Mouse (Mus musculus): ENCODE data around the gene Olfr1047. TPM values are rescaled to one million over a fixed set of nuclear protein-coding genes. Genes with fewer than 3 reads are reported as not detected.
"Not testable (repeated sequence)": the region's sequence is repeated elsewhere in the genome, so short reads cannot be mapped to it uniquely, and the experiment has no call there.

Olfr1047 gene
- not detected in 2 replicates for polyA plus RNA-seq (2015; fragmentation: Nextera tagmentation; extraction: Ambion mirVana)

DNA sequence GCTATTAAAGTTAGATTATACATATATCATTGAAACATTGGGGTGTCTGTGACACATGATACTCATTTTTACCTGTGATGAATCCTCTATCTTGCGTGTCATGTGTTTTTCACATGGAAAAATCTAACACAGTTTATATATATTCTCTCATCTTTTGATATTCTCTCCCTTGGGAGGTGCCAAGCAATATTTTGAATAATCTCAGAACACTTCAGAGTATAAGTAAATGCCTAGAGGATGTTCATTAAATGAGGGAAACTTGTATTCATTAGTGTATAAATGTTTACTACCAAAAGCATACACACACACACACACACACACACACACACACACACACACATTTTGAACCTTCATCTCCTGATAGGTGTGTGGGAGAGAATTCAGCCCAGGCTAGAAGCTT is at the start of gene Olfr1047:
Gene Olfr1047, minus strand, starts transcription at position 101 of the 400 bp plus-strand sequence.
- no peaks in the 10 kb centered on the region for H3K36me3 ChIP-seq (ENCODE audit: control insufficient read depth, insufficient read depth)
- no peaks in the 10 kb centered on the region for H3K4me1 ChIP-seq (ENCODE audit: control insufficient read depth, low read depth, low read length)
- no peak within 1 kb of the TSS for H3K4me2 ChIP-seq (ENCODE audit: low read depth, low read length)
- WGBS (ENCODE audit: insufficient replicate concordance): 56% methylated on average over 1 of the region's 1 CpGs
- no peak within 1 kb of the TSS for H3K27ac ChIP-seq (ENCODE audit: low read length)
- H3K9ac ChIP-seq (ENCODE audit: low read depth, low read length): no peak within 1 kb of the TSS
- H3K9me3 ChIP-seq (replicated peaks; ENCODE audit: control insufficient read depth, low read length): no peaks in the 10 kb centered on the region; the same call in 1 of the 2 replicates
- H3K27me3 ChIP-seq (ENCODE audit: control insufficient read depth, insufficient read depth, low read depth, low read length): no peaks in the 10 kb centered on the region
- no peak within 1 kb of the TSS for H3K4me3 ChIP-seq (ENCODE audit: low read depth, low read length)
- ATAC-seq (ENCODE audit: low read depth): no peak

- not testable (repeated sequence) for H3K9ac ChIP-seq (ENCODE audit: low read depth, low read length); H3K36me3 ChIP-seq (ENCODE audit: control insufficient read depth, insufficient read depth); H3K4me1 ChIP-seq (ENCODE audit: control insufficient read depth, low read depth, low read length); ATAC-seq (ENCODE audit: low read depth); H3K27me3 ChIP-seq (ENCODE audit: control insufficient read depth, insufficient read depth, low read depth, low read length); H3K27ac ChIP-seq (ENCODE audit: low read length); H3K9me3 ChIP-seq (replicated peaks; ENCODE audit: control insufficient read depth, low read length); H3K4me3 ChIP-seq (ENCODE audit: low read depth, low read length); H3K4me2 ChIP-seq (ENCODE audit: low read depth, low read length)
Observed at GRCm38 (mm10) chr2:86278988-86279387, 47.8 kb upstream of the Olfr1047 start, which contains the start of gene Olfr1051. TSS of gene Olfr1051 (minus strand) at chr2:86279088.

GRCm38 (mm10) chr2:86258228-86258627 is 27.0 kb upstream of the Olfr1047 start, which contains the start of gene Olfr1049:
TSS of gene Olfr1049 (minus strand) at chr2:86258328.
- H3K4me1 ChIP-seq (ENCODE audit: control insufficient read depth, low read depth, low read length); H3K9me3 ChIP-seq (replicated peaks; ENCODE audit: control insufficient read depth, low read length); H3K9ac ChIP-seq (ENCODE audit: low read depth, low read length); H3K4me3 ChIP-seq (ENCODE audit: low read depth, low read length); H3K36me3 ChIP-seq (ENCODE audit: control insufficient read depth, insufficient read depth); ATAC-seq (ENCODE audit: low read depth); H3K27ac ChIP-seq (ENCODE audit: low read length); H3K27me3 ChIP-seq (ENCODE audit: control insufficient read depth, insufficient read depth, low read depth, low read length); H3K4me2 ChIP-seq (ENCODE audit: low read depth, low read length): not testable (repeated sequence)

DNA sequence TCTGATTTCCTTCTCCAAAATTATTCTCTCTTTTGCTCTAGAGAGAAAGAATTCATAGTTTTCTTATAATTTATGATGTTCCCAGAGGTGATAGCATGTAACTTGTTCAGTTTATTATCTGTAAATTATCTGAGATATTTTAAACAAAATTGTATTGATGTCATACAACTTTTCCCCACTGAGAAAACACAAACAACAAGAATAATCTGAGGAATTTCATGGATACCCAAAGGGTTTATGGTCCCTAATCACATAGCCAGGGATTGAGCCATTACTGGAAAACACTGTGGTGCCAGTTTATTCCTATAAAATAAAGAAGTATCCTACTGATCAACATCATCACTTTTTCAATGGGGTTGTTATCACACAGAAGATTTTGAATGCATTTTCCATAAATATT is 9.0 kb upstream of the Olfr1047 start, which contains the start of gene Olfr1048:
Gene Olfr1048, minus strand, starts transcription at position 101 of the 400 bp plus-strand sequence.
- no peaks in the 10 kb centered on the region for H3K36me3 ChIP-seq (ENCODE audit: control insufficient read depth, insufficient read depth)
- no peaks in the 10 kb centered on the region for H3K27me3 ChIP-seq (ENCODE audit: control insufficient read depth, insufficient read depth, low read depth, low read length)
- ATAC-seq (ENCODE audit: low read depth): no peak
- no peaks in the 10 kb centered on the region; the same call in 1 of the 2 replicates for H3K9me3 ChIP-seq (replicated peaks; ENCODE audit: control insufficient read depth, low read length)
- H3K27ac ChIP-seq (ENCODE audit: low read length): no peak within 1 kb of the TSS
- no peak within 1 kb of the TSS for H3K4me3 ChIP-seq (ENCODE audit: low read depth, low read length)
- H3K4me2 ChIP-seq (ENCODE audit: low read depth, low read length): no peak within 1 kb of the TSS
- no peaks in the 10 kb centered on the region for H3K4me1 ChIP-seq (ENCODE audit: control insufficient read depth, low read depth, low read length)
- no peak within 1 kb of the TSS for H3K9ac ChIP-seq (ENCODE audit: low read depth, low read length)

GRCm38 (mm10) chr2:86219214-86219613 is 12.0 kb downstream of the Olfr1047 start, which contains the start of gene Olfr1046:
TSS of gene Olfr1046 (minus strand) at chr2:86219314.
- no peaks in the 10 kb centered on the region for H3K4me1 ChIP-seq (ENCODE audit: control insufficient read depth, low read depth, low read length)
- no peaks in the 10 kb centered on the region for H3K27me3 ChIP-seq (ENCODE audit: control insufficient read depth, insufficient read depth, low read depth, low read length)
- no peak within 1 kb of the TSS for H3K4me3 ChIP-seq (ENCODE audit: low read depth, low read length)
- WGBS (ENCODE audit: insufficient replicate concordance): 33% methylated on average over 2 of the region's 2 CpGs
- H3K9me3 ChIP-seq (replicated peaks; ENCODE audit: control insufficient read depth, low read length): no peaks in the 10 kb centered on the region
- H3K27ac ChIP-seq (ENCODE audit: low read length): no peak within 1 kb of the TSS
- no peak for ATAC-seq (ENCODE audit: low read depth)
- H3K4me2 ChIP-seq (ENCODE audit: low read depth, low read length): no peak within 1 kb of the TSS
- no peaks in the 10 kb centered on the region for H3K36me3 ChIP-seq (ENCODE audit: control insufficient read depth, insufficient read depth)
- H3K9ac ChIP-seq (ENCODE audit: low read depth, low read length): no peak within 1 kb of the TSS

DNA sequence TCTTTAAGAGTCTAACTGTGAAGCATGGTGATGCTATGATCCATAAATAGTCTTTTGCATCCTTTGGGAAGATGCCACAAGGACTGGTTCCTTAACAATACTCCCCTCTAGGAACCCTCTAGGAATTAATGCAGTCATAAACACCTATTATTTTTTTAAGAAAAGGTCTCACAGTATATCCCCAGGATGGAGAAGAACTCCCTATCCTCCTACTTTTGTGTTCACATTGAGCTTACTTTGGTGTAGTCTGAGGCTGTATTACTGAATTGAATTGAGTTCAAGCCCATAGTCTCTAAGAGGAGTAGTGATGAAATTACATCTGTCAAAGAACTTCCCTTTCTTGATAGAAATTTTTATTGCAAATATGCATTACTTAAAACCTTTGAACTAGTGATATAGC is 28.3 kb downstream of the Olfr1047 start, which contains the start of gene Olfr1045:
Gene Olfr1045, minus strand, starts transcription at position 101 of the 400 bp plus-strand sequence.
- H3K9me3 ChIP-seq (replicated peaks; ENCODE audit: control insufficient read depth, low read length): no peaks in the 10 kb centered on the region
- H3K4me3 ChIP-seq (ENCODE audit: low read depth, low read length): no peak within 1 kb of the TSS
- no peaks in the 10 kb centered on the region for H3K27me3 ChIP-seq (ENCODE audit: control insufficient read depth, insufficient read depth, low read depth, low read length)
- H3K27ac ChIP-seq (ENCODE audit: low read length): no peak within 1 kb of the TSS
- no peak within 1 kb of the TSS for H3K9ac ChIP-seq (ENCODE audit: low read depth, low read length)
- no peak within 1 kb of the TSS for H3K4me2 ChIP-seq (ENCODE audit: low read depth, low read length)
- no peaks in the 10 kb centered on the region for H3K4me1 ChIP-seq (ENCODE audit: control insufficient read depth, low read depth, low read length)
- ATAC-seq (ENCODE audit: low read depth): no peak
- no peaks in the 10 kb centered on the region for H3K36me3 ChIP-seq (ENCODE audit: control insufficient read depth, insufficient read depth)

GRCm38 (mm10) chr2:86195863-86196262 is 35.3 kb downstream of the Olfr1047 start:
- ATAC-seq (ENCODE audit: low read depth): no peak; the same call in 1 of the 2 replicates
- H3K4me3 ChIP-seq (ENCODE audit: low read depth, low read length): no peak overlapping the region
- H3K9me3 ChIP-seq (replicated peaks; ENCODE audit: control insufficient read depth, low read length): no peaks in the 10 kb centered on the region
- H3K36me3 ChIP-seq (ENCODE audit: control insufficient read depth, insufficient read depth): no peaks in the 10 kb centered on the region
- no peak overlapping the region for H3K27ac ChIP-seq (ENCODE audit: low read length)
- H3K9ac ChIP-seq (ENCODE audit: low read depth, low read length): no peak overlapping the region
- 28% methylated on average over 1 of the region's 1 CpGs for WGBS (ENCODE audit: insufficient replicate concordance)
- H3K4me2 ChIP-seq (ENCODE audit: low read depth, low read length): no peak overlapping the region
- no peaks in the 10 kb centered on the region for H3K27me3 ChIP-seq (ENCODE audit: control insufficient read depth, insufficient read depth, low read depth, low read length)
- no peaks in the 10 kb centered on the region for H3K4me1 ChIP-seq (ENCODE audit: control insufficient read depth, low read depth, low read length)

DNA sequence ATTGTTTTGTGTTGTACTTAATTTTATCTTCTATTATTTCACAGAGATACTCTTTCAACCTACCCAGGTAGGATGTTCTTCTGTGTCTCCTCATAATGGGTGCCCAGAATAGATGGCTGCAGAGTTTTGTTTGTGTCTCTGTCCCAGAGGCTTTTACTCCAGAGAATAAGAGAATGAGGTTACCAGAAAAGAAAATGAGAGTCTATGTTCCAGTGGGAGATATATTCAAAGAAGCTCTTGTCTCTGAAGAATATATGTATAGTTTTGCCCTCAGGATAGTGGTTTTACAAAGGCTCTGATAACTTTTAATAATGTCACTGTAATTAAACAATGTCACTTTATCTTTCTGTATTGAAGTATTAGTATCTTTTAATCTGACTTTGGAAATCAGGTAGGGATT is 45.6 kb downstream of the Olfr1047 start, which contains the start of gene Olfr52:
Gene Olfr52, minus strand, starts transcription at position 101 of the 400 bp plus-strand sequence.
- H3K4me3 ChIP-seq (ENCODE audit: low read depth, low read length): no peak within 1 kb of the TSS
- H3K36me3 ChIP-seq (ENCODE audit: control insufficient read depth, insufficient read depth): no peaks in the 10 kb centered on the region
- H3K27ac ChIP-seq (ENCODE audit: low read length): no peak within 1 kb of the TSS
- H3K9ac ChIP-seq (ENCODE audit: low read depth, low read length): no peak within 1 kb of the TSS
- no peaks in the 10 kb centered on the region for H3K4me1 ChIP-seq (ENCODE audit: control insufficient read depth, low read depth, low read length)
- H3K27me3 ChIP-seq (ENCODE audit: control insufficient read depth, insufficient read depth, low read depth, low read length): no peaks in the 10 kb centered on the region
- no peaks in the 10 kb centered on the region for H3K9me3 ChIP-seq (replicated peaks; ENCODE audit: control insufficient read depth, low read length)
- no peak for ATAC-seq (ENCODE audit: low read depth)
- H3K4me2 ChIP-seq (ENCODE audit: low read depth, low read length): no peak within 1 kb of the TSS

DNA sequence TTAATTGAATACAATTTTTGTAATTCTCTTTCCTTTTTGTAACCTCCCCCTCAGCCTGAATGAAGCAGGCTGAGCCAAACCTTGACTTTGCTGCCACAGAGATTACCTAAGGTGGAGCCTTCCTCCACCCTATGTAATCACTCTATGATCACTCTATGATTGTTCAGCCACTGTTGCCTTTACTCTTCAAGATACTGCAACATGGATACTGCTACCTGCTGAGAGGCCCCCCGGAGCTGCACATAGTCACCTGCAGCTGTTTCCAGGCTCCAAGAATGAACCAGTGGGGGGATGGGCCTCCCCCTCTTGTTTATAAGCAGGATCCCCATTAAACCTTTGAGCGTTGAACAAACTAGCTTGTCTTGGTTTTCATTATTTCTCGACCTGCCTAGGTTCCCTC is 51.3 kb downstream of the Olfr1047 start:
- H3K4me2 ChIP-seq (ENCODE audit: low read depth, low read length): no peak overlapping the region
- 71% methylated on average over 3 of the region's 3 CpGs for WGBS (ENCODE audit: insufficient replicate concordance)
- H3K9me3 ChIP-seq (replicated peaks; ENCODE audit: control insufficient read depth, low read length): no peaks in the 10 kb centered on the region
- H3K4me1 ChIP-seq (ENCODE audit: control insufficient read depth, low read depth, low read length): no peaks in the 10 kb centered on the region
- no peaks in the 10 kb centered on the region for H3K27me3 ChIP-seq (ENCODE audit: control insufficient read depth, insufficient read depth, low read depth, low read length)
- no peak overlapping the region for H3K4me3 ChIP-seq (ENCODE audit: low read depth, low read length)
- no peak overlapping the region for H3K27ac ChIP-seq (ENCODE audit: low read length)
- H3K9ac ChIP-seq (ENCODE audit: low read depth, low read length): no peak overlapping the region
- no peak for ATAC-seq (ENCODE audit: low read depth)
- no peaks in the 10 kb centered on the region for H3K36me3 ChIP-seq (ENCODE audit: control insufficient read depth, insufficient read depth)

Measured in liver, embryonic 16.5 days (tissue).